Mouse (Mus musculus): ENCODE results near the gene Wnk2. TPM values are rescaled to one million over a fixed set of nuclear protein-coding genes. Genes with fewer than 3 reads are reported as not detected.
A peak's percentile ranks its signal among the peaks of the same experiment; 100 is the strongest.

The Wnk2 gene
- polyA plus RNA-seq, 1 experiment from 2014 or later: 0.50 TPM

- Histone ChIP-seq H3K9ac (ENCODE audit: low read depth, low read length) (no peak overlapping the region), H3K9me3 (replicated peaks; ENCODE audit: low read length) (no peaks in the 10 kb centered on the region), H3K4me3 (replicated peaks; ENCODE audit: low read depth, low read length) (no peak overlapping the region), H3K4me2 (ENCODE audit: low read length) (no peak overlapping the region), H3K4me1 (replicated peaks; ENCODE audit: insufficient read depth, low read length) (peaks cover 38% of the 10 kb centered on the region), H3K36me3 (ENCODE audit: insufficient read depth, low read length) (peaks cover 21% of the 10 kb centered on the region), H3K27me3 (ENCODE audit: insufficient read depth, low read length) (no peaks in the 10 kb centered on the region), H3K27ac (peak overlapping the region; percentile 84)
- WGBS: 66% methylated on average over 16 of the region's 16 CpGs
- TF ChIP-seq CTCF (IDR thresholded peaks at IDR 0.05; ENCODE audit: low read depth): no peak
- ATAC-seq (replicated peaks; ENCODE audit: low FRiP score, low read depth) (no peak), DNase-seq (ENCODE audit: low spot score) (no peak)
Measured at GRCm38 (mm10) chr13:49192156-49192855, 44.5 kb upstream of the Wnk2 start.

- Histone ChIP-seq H3K4me1 (replicated peaks; ENCODE audit: insufficient read depth, low read length) (peaks cover 42% of the 10 kb centered on the region), H3K27ac (peak overlapping the region; percentile 84)
- no peak for ATAC-seq (replicated peaks; ENCODE audit: low FRiP score, low read depth)
Measured at GRCm38 (mm10) chr13:49191673-49192035, 43.8 kb upstream of the Wnk2 start.

DNA sequence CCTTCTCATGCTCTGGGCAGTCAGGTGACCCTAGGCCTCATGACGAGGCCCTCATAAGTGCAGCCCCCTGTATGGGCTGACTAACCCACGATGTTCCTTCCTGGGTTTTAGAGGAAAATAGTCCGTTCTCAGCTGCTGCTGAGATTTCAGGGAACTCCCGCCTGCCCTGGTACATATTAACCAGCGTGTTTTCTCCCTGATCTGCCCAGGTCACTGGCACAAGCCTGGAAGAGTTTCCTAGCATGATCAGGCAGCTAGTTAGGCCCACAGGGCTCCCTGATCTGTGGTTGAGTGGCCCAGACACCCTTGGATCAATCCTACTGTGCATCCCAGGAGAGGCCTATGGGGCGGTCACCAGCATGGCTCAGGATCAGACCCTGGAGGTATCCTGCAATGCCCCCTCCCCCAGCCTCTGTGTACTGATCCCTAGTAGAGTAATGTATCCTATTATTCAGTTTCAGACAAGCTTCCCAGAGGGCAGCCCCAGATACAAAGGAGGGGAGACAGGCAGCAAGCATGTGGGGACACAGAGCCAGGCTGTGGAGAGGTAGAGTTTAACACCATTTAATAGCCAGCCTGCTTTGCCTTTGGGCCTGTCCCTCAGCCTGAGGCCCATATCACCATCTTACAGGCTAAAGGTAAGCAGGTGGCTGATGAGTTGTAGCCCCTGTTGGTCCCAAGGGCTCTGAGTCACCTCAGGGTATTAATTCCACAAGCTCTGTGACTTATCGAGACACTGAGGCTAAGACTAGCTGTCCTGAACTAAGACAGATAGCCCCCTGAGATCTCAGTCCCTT, 43.3 kb upstream of the Wnk2 start:
- DNase-seq (ENCODE audit: low spot score): no peak
- Histone ChIP-seq H3K27me3 (ENCODE audit: insufficient read depth, low read length) (no peaks in the 10 kb centered on the region), H3K4me2 (ENCODE audit: low read length) (0 out of 2 replicates have a peak overlapping the region, but pooled peaks have one; percentile 3), H3K36me3 (ENCODE audit: insufficient read depth, low read length) (peaks cover 15% of the 10 kb centered on the region), H3K4me1 (replicated peaks; ENCODE audit: insufficient read depth, low read length) (peaks cover 45% of the 10 kb centered on the region), H3K27ac (peak overlapping the region; percentile 84), H3K9ac (ENCODE audit: low read depth, low read length) (peak overlapping the region; percentile 31; the same call in 1 of the 2 replicates), H3K4me3 (replicated peaks; ENCODE audit: low read depth, low read length) (no peak overlapping the region), H3K9me3 (replicated peaks; ENCODE audit: low read length) (no peaks in the 10 kb centered on the region)
- no peak for ATAC-seq (replicated peaks; ENCODE audit: low FRiP score, low read depth)
- WGBS: 54% methylated on average over 7 of the region's 7 CpGs
- no peak for TF ChIP-seq CTCF (IDR thresholded peaks at IDR 0.05; ENCODE audit: low read depth)

More at GRCm38 (mm10) chr13:49191673-49192035, 43.8 kb upstream of the Wnk2 start:
- Histone ChIP-seq H3K4me2 (ENCODE audit: low read length) (0 out of 2 replicates have a peak overlapping the region, but pooled peaks have one; percentile 3), H3K9me3 (replicated peaks; ENCODE audit: low read length) (no peaks in the 10 kb centered on the region), H3K27me3 (ENCODE audit: insufficient read depth, low read length) (no peaks in the 10 kb centered on the region), H3K4me3 (replicated peaks; ENCODE audit: low read depth, low read length) (no peak overlapping the region), H3K36me3 (ENCODE audit: insufficient read depth, low read length) (peaks cover 21% of the 10 kb centered on the region), H3K9ac (ENCODE audit: low read depth, low read length) (peak overlapping the region; percentile 31; the same call in 1 of the 2 replicates)
- DNase-seq (ENCODE audit: low spot score): no peak
- 50% methylated on average over 5 of the region's 5 CpGs for WGBS
- TF ChIP-seq CTCF (IDR thresholded peaks at IDR 0.05; ENCODE audit: low read depth): no peak

DNA sequence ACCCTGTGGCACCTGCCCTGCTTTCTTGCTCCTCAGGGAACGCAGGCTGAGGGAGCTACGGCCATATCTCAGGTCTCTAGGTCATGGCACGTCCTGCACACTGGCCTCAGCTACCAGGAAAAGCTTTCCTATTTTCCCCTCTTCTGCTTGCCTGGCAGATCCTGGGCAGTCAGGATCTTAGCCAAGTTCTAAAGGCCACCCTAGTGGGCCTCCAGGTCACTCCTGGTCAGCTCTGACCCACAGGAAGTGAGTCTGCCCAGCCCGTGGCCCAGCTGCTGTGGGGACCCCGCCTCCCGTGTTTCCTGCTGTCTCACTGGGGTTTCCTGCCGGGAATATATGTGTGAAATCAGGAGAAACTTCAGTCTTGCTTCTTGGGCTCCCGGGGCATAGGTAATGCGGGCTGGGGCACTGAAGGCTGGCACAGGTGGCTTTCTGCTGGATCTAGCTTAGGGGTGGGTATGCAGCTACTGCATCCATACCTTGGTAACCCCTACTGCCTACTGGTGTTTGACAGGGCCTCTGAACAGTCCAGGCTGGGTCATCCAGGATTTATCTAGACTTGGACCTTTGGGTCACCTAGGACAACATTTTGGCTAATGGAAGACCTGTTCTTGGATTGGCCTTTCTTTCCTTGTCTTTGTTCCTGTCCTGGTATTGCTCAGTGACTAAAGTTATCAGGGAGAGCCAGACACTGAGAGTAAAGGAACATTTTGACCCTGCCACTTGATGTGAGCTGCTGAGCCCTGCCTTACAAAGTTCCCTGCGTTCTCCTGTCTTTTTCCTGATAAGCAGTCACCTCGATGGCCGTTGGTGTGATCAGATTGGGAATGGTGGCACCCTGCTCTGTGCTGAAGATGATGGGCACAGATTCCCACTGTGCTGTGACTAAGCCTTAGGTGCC, 42.4 kb upstream of the Wnk2 start:
- DNase-seq (ENCODE audit: low spot score) (peak; percentile 45), ATAC-seq (replicated peaks; ENCODE audit: low FRiP score, low read depth) (no peak)
- H3K4me3 ChIP-seq (replicated peaks; ENCODE audit: low read depth, low read length): no peak overlapping the region
- no peaks in the 10 kb centered on the region for H3K9me3 ChIP-seq (replicated peaks; ENCODE audit: low read length)
- no peak for TF ChIP-seq CTCF (IDR thresholded peaks at IDR 0.05; ENCODE audit: low read depth)
- 0 out of 2 replicates have a peak overlapping the region, but pooled peaks have one; percentile 8 for H3K9ac ChIP-seq (ENCODE audit: low read depth, low read length)
- peaks cover 45% of the 10 kb centered on the region for H3K4me1 ChIP-seq (replicated peaks; ENCODE audit: insufficient read depth, low read length)
- peak overlapping the region; percentile 84 for H3K27ac ChIP-seq
- H3K36me3 ChIP-seq (ENCODE audit: insufficient read depth, low read length): peaks cover 7% of the 10 kb centered on the region; the same call in 1 of the 2 replicates
- 49% methylated on average over 12 of the region's 12 CpGs for WGBS
- H3K4me2 ChIP-seq (ENCODE audit: low read length): peak overlapping the region; percentile 10; the same call in 1 of the 2 replicates
- H3K27me3 ChIP-seq (ENCODE audit: insufficient read depth, low read length): no peaks in the 10 kb centered on the region

DNA sequence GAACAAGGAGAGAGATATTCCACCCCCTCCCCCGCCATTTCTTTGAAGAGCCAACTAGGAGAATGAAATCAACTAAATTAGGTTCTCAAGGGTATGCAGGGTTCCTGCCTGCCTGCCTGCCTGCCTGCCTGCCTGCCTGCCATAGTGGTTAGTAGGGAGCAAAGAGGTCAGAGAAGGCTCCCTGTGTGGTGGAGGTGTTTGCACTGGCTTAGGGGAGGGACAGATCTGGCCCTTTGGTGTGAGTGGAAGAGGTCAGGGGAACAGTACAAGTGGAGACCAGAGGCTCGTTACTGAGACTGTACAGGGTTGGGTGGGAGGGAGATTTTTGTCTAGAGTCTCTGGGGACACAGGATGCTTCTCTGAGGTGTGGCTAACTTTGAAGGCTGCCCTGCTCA, 41.1 kb upstream of the Wnk2 start:
- H3K9ac ChIP-seq (ENCODE audit: low read depth, low read length): peak overlapping the region; percentile 24; the same call in 1 of the 2 replicates
- no peaks in the 10 kb centered on the region; the same call in 1 of the 2 replicates for H3K36me3 ChIP-seq (ENCODE audit: insufficient read depth, low read length)
- H3K4me1 ChIP-seq (replicated peaks; ENCODE audit: insufficient read depth, low read length): peaks cover 45% of the 10 kb centered on the region
- 55% methylated on average over 2 of the region's 2 CpGs for WGBS
- H3K27ac ChIP-seq: peak overlapping the region; percentile 90
- H3K27me3 ChIP-seq (ENCODE audit: insufficient read depth, low read length): no peaks in the 10 kb centered on the region
- no peak for DNase-seq (ENCODE audit: low spot score)
- H3K4me3 ChIP-seq (replicated peaks; ENCODE audit: low read depth, low read length): no peak overlapping the region
- H3K4me2 ChIP-seq (ENCODE audit: low read length): peak overlapping the region; percentile 95
- no peak for ATAC-seq (replicated peaks; ENCODE audit: low FRiP score, low read depth)
- TF ChIP-seq CTCF (IDR thresholded peaks at IDR 0.05; ENCODE audit: low read depth): no peak
- no peaks in the 10 kb centered on the region for H3K9me3 ChIP-seq (replicated peaks; ENCODE audit: low read length)
